Mouse (Mus musculus) left cerebral cortex, postnatal 14 days (tissue): Measurements from ENCODE around the gene Gm8926. TPM values are rescaled to one million over a fixed set of nuclear protein-coding genes. Genes with fewer than 3 reads are reported as not detected.
"Not testable (repeated sequence)": the region's sequence is repeated elsewhere in the genome, so short reads cannot be mapped to it uniquely, and the experiment has no call there.

Experiments
- DNase-seq, 2 experiments: peaks; one replicate each; pipeline ENCODE4 v3.0.0; 2021 to 2022; ENCODE audit warnings: low spot score in 2 of 2, mixed read lengths in 1 of 2
- intact Hi-C: fragments of 180-260 bp; cut with DNase I; formaldehyde crosslinking; loops from one replicate; pipeline ENCODE4 v1.15.1; 2025
- long read RNA-seq, 2 experiments: library from polyadenylated mRNA; stranded (forward); transcript quantifications; one replicate each; pipeline ENCODE4 v2.0.0; 2021
- total RNA-seq, 2 experiments: library from RNA; stranded (reverse); gene quantifications; 2 replicates each; pipeline ENCODE4 v1.2.3; 2021

Gene Gm8926
- total RNA-seq, result not detected
- long read RNA-seq, experiment 1, result 0 reads
- long read RNA-seq, experiment 2, result 0 reads

GRCm38 (mm10) chr5:11770248-11770647, at the start of gene Gm8926:
TSS of gene Gm8926 (plus strand) at chr5:11770548.
- intact Hi-C loops, DNase-seq: not testable (repeated sequence)

Other genes with a start within 250 kb of the Gm8926 start
- not detected for gene Gm6460, start 175.6 kb upstream of the Gm8926 start, total RNA-seq
- gene Gm8922, start 88.6 kb upstream of the Gm8926 start, total RNA-seq, result not detected
- gene Gm6465, start 75.0 kb downstream of the Gm8926 start, total RNA-seq, result not detected
- not detected for gene 4933402N22Rik, start 147.5 kb downstream of the Gm8926 start, total RNA-seq